Mouse (Mus musculus): Measurements from ENCODE around the gene Prm3. TPM values are rescaled to one million over a fixed set of nuclear protein-coding genes. Genes with fewer than 3 reads are reported as not detected.

The Prm3 gene
- polyA plus RNA-seq (2015; fragmentation: Illumina TruSeq; extraction: RNeasy Lipid Tissue Mini Kit (QIAGEN cat#74804); ENCODE audit: low read depth, low replicate concordance): not detected

DNA sequence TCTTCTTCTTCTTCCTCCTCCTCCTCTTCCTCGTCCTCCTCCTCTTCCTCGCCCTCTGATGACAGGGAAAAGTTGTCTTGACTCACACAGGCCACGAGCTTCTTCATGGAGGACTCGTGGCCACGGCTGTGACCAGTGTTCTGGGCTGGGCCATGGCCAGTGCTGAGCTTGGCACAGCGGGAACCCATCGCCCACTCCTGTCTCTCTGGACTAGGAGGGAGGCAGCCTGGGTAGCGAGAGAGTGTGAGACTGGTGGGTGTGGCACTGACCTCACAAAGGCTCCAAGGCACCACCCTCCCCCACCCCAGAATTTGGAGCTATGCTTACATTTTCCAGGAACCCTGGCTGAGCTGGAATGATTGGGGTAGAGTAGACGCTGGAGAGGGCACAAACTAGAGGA, at the start of gene Prm3:
Gene Prm3, minus strand, starts transcription at position 213 of the 400 bp plus-strand sequence.

GRCm38 (mm10) chr16:10834911-10835587, 44.3 kb upstream of the Prm3 start, which contains the start of gene Rmi2:
TSS of gene Rmi2 (plus strand) at chr16:10835059.

DNA sequence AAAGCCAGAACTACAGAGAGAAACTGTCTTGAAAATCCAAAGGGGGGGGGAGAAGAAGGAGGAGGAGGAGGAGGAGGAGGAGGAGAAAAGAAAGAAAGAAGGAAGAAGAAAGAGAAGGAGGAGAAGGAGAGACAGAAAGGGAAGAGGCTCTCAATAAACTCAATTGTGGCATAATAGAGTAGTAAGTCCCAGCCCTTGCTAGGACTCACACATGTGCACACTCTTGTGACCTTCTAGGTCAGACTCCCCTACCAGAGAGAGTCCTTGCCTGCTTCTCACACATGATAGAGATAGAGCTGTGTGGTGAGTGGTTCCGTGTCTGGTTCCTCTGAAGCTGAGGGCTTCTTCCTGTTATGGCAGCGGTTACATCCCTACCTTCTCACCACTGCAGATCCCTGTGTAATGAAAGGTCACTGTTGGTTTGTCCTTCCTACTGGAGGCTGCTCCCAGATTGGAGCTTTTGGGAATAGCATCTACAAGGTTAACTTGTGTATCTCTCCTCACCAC, 22.2 kb upstream of the Prm3 start, which contains the start of gene Gm11172:
Gene Gm11172, plus strand, starts transcription at position 51 of the 507 bp plus-strand sequence.

GRCm38 (mm10) chr16:10805789-10806527, 15.2 kb upstream of the Prm3 start, which contains the start of gene Prm1:
TSS of gene Prm1 (minus strand) at chr16:10805839.

GRCm38 (mm10) chr16:10796034-10796433, 5.3 kb upstream of the Prm3 start, which contains the start of gene Prm2:
TSS of gene Prm2 (minus strand) at chr16:10796134.

GRCm38 (mm10) chr16:10788271-10788670, 2.4 kb downstream of the Prm3 start, which contains the start of gene Tnp2:
TSS of gene Tnp2 (minus strand) at chr16:10788660.

GRCm38 (mm10) chr16:10785371-10786231, 5.1 kb downstream of the Prm3 start, which contains the start of gene Socs1:
TSS of gene Socs1 (minus strand) at chr16:10785536.

Other genes starting within 250 kb of the Prm3 start
- 60.5 TPM for gene Dexi, start 247.9 kb downstream of the Prm3 start, polyA plus RNA-seq (2015; fragmentation: Illumina TruSeq; extraction: RNeasy Lipid Tissue Mini Kit (QIAGEN cat#74804); ENCODE audit: low read depth, low replicate concordance)
- 46.7 TPM for gene Clec16a, start 245.6 kb downstream of the Prm3 start, polyA plus RNA-seq (2015; fragmentation: Illumina TruSeq; extraction: RNeasy Lipid Tissue Mini Kit (QIAGEN cat#74804); ENCODE audit: low read depth, low replicate concordance)
- 0.42 TPM for gene Socs1, start 5.4 kb downstream of the Prm3 start, polyA plus RNA-seq (2015; fragmentation: Illumina TruSeq; extraction: RNeasy Lipid Tissue Mini Kit (QIAGEN cat#74804); ENCODE audit: low read depth, low replicate concordance)
- gene Tnp2, start 2.3 kb downstream of the Prm3 start, polyA plus RNA-seq (2015; fragmentation: Illumina TruSeq; extraction: RNeasy Lipid Tissue Mini Kit (QIAGEN cat#74804); ENCODE audit: low read depth, low replicate concordance): not detected
- gene Prm2, start 5.2 kb upstream of the Prm3 start, polyA plus RNA-seq (2015; fragmentation: Illumina TruSeq; extraction: RNeasy Lipid Tissue Mini Kit (QIAGEN cat#74804); ENCODE audit: low read depth, low replicate concordance): 1.2 TPM
- gene Prm1, start 14.9 kb upstream of the Prm3 start, polyA plus RNA-seq (2015; fragmentation: Illumina TruSeq; extraction: RNeasy Lipid Tissue Mini Kit (QIAGEN cat#74804); ENCODE audit: low read depth, low replicate concordance): 1.4 TPM
- gene Gm11172, start 22.0 kb upstream of the Prm3 start, polyA plus RNA-seq (2015; fragmentation: Illumina TruSeq; extraction: RNeasy Lipid Tissue Mini Kit (QIAGEN cat#74804); ENCODE audit: low read depth, low replicate concordance): not detected
- gene Rmi2, start 44.1 kb upstream of the Prm3 start, polyA plus RNA-seq (2015; fragmentation: Illumina TruSeq; extraction: RNeasy Lipid Tissue Mini Kit (QIAGEN cat#74804); ENCODE audit: low read depth, low replicate concordance): 0.12 TPM

Measured in brain, adult 10 weeks (tissue).